Mouse (Mus musculus) C2C12 (cell line): ENCODE measurements around the gene Polr2j. TPM values are rescaled to one million over a fixed set of nuclear protein-coding genes. Genes with fewer than 3 reads are reported as not detected.

Experiments
- H3K27me3 ChIP-seq: one replicate; pipeline ENCODE4 v1.6.1; 2011; ENCODE audit not compliant: control insufficient read depth, insufficient read depth, insufficient read length
- H3K36me3 ChIP-seq: one replicate; pipeline ENCODE4 v1.6.1; 2011; ENCODE audit not compliant: control insufficient read depth, insufficient read depth
- H3K4me3 ChIP-seq: one replicate; pipeline ENCODE4 v1.5.1; 2011; ENCODE audit warnings: mild to moderate bottlenecking, control low read depth; ENCODE audit not compliant: poor library complexity, insufficient read depth, severe bottlenecking
- H3K79me2 ChIP-seq: one replicate; pipeline ENCODE4 v1.6.1; 2011; ENCODE audit not compliant: control insufficient read depth, insufficient read depth
- H3K79me3 ChIP-seq: one replicate; pipeline ENCODE4 v1.6.1; 2011; ENCODE audit warnings: low read depth, control low read depth
- H3ac ChIP-seq: one replicate; pipeline ENCODE3; 2011; ENCODE audit warnings: low read depth; ENCODE audit not compliant: control insufficient read depth, insufficient read length
- CEBPB ChIP-seq: IDR thresholded peaks from one replicate; pipeline ENCODE4 v1.6.1; 2011; ENCODE audit warnings: low read depth, mild to moderate bottlenecking, control low read depth, moderate library complexity
- CTCF ChIP-seq: IDR thresholded peaks from one replicate; pipeline ENCODE4 v1.5.1; 2011; ENCODE audit not compliant: control insufficient read depth, insufficient read depth, insufficient read length
- FOSL1 ChIP-seq: IDR thresholded peaks from one replicate; pipeline ENCODE4 v1.8.0; 2011; ENCODE audit warnings: mild to moderate bottlenecking, low read length; ENCODE audit not compliant: poor library complexity, insufficient read depth, severe bottlenecking
- MAX ChIP-seq: IDR thresholded peaks from one replicate; pipeline ENCODE4 v1.6.1; 2011; ENCODE audit warnings: mild to moderate bottlenecking, control low read depth
- MYOD1 ChIP-seq: IDR thresholded peaks from one replicate; pipeline ENCODE4 v1.6.1; 2011; ENCODE audit warnings: low read depth; ENCODE audit not compliant: control insufficient read depth, insufficient read length
- MYOG ChIP-seq: IDR thresholded peaks from one replicate; pipeline ENCODE4 v1.6.1; 2011; ENCODE audit not compliant: control insufficient read depth, insufficient read length; ENCODE audit errors: extremely low read depth
- USF1 ChIP-seq: IDR thresholded peaks from one replicate; pipeline ENCODE4 v1.6.1; 2011; ENCODE audit warnings: low read depth, mild to moderate bottlenecking, control low read depth, moderate library complexity
- polyA plus RNA-seq: library from polyadenylated mRNA; unstranded; fragments of >200 nt; fragmentation: generic; extraction: Trizol; gene quantifications from one replicate; pipeline ENCODE4 v1.2.1, GENCODE M21; 2012; ENCODE audit warnings: missing spikeins

Polr2j gene
- polyA plus RNA-seq, 1 experiment: 206 TPM

- Histone ChIP-seq H3K4me3 (no peak overlapping the region), H3K79me2 (no peaks in the 10 kb centered on the region), H3K27me3 (no peaks in the 10 kb centered on the region), H3K79me3 (no peaks in the 10 kb centered on the region), H3ac (no peak overlapping the region), H3K36me3 (no peaks in the 10 kb centered on the region)
- TF ChIP-seq CEBPB: no peak
- peak; percentile 14 for TF ChIP-seq USF1
These were observed 39.4 kb upstream of the Polr2j start for GRCm38 (mm10) chr5:136077001-136077550.

- Histone ChIP-seq H3K4me3 (no peak overlapping the region), H3K27me3 (no peaks in the 10 kb centered on the region), H3K79me3 (no peaks in the 10 kb centered on the region), H3K36me3 (no peaks in the 10 kb centered on the region), H3ac (no peak overlapping the region), H3K79me2 (no peaks in the 10 kb centered on the region)
- no peak for TF ChIP-seq FOSL1
- no peak for TF ChIP-seq CEBPB
- no peak for TF ChIP-seq CTCF
- TF ChIP-seq MYOD1: no peak
- no peak for TF ChIP-seq MAX
- no peak for TF ChIP-seq MYOG
- no peak for TF ChIP-seq USF1
These were observed 38.3 kb upstream of the Polr2j start for GRCm38 (mm10) chr5:136078136-136078535.

GRCm38 (mm10) chr5:136082345-136082744 lies 34.1 kb upstream of the Polr2j start:
- H3K4me3 ChIP-seq: no peak overlapping the region

GRCm38 (mm10) chr5:136083669-136084107 lies 32.7 kb upstream of the Polr2j start, which contains the start of gene Rasa4:
Gene Rasa4 (plus strand): TSS chr5:136083916.
- Histone ChIP-seq H3K79me3 (peaks cover 16% of the 10 kb centered on the region), H3K79me2 (peaks cover 44% of the 10 kb centered on the region), H3K4me3 (peak within 1 kb of the TSS; percentile 76), H3K27me3 (no peaks in the 10 kb centered on the region), H3K36me3 (peaks cover 5% of the 10 kb centered on the region), H3ac (peak within 1 kb of the TSS; percentile 81)
- TF ChIP-seq CTCF: no peak
- no peak for TF ChIP-seq MYOD1
- TF ChIP-seq MYOG: no peak
- no peak for TF ChIP-seq USF1
- TF ChIP-seq MAX: no peak
- TF ChIP-seq FOSL1: no peak
- no peak for TF ChIP-seq CEBPB

More at GRCm38 (mm10) chr5:136082345-136082744, 34.1 kb upstream of the Polr2j start:
- no peak overlapping the region for H3ac ChIP-seq
- H3K79me2 ChIP-seq: peaks cover 36% of the 10 kb centered on the region
- H3K79me3 ChIP-seq: peaks cover 16% of the 10 kb centered on the region
- peaks cover 5% of the 10 kb centered on the region for H3K36me3 ChIP-seq
- H3K27me3 ChIP-seq: no peaks in the 10 kb centered on the region
- TF ChIP-seq CTCF (no peak), CEBPB (no peak), MYOD1 (no peak), MYOG (no peak)

- H3K27me3 ChIP-seq: no peaks in the 10 kb centered on the region
- H3ac ChIP-seq: peak overlapping the region; percentile 81
- H3K36me3 ChIP-seq: peaks cover 6% of the 10 kb centered on the region
- peaks cover 16% of the 10 kb centered on the region for H3K79me3 ChIP-seq
- H3K4me3 ChIP-seq: peak overlapping the region; percentile 76
- peaks cover 44% of the 10 kb centered on the region for H3K79me2 ChIP-seq
- no peak for TF ChIP-seq USF1
- TF ChIP-seq CEBPB: no peak
- no peak for TF ChIP-seq MYOG
- TF ChIP-seq MAX: no peak
- no peak for TF ChIP-seq MYOD1
- TF ChIP-seq CTCF: no peak
- no peak for TF ChIP-seq FOSL1
These were observed 32.1 kb upstream of the Polr2j start for GRCm38 (mm10) chr5:136084144-136084881.
